ENCODE assay signal across 8 mouse cellular contexts in the genomic region with DNA sequence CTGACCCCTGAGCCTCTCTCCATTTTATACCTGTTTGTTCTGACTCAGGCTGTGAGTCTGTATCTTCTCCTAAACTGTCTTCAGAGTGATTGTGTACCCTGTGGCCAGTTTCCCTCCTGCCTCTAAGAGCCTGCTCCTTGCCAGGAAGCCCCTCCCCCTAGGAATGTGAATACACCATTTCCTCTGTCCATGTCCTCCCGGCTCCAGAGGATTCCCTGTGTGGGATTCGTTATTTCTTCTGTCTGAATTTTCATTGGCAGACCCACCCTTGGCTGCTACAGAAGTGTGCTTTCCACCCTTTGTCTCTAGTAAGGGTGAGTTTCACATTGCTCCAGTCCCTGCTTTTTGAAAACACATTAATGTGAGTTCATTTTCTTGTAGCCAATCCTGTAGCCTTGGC. TPM values are rescaled to one million over a fixed set of nuclear protein-coding genes. Genes with fewer than 3 reads are reported as not detected.
DNase-seq lines count a peak whose midpoint lies in the region; ATAC-seq and TF ChIP-seq lines count a peak whose summit lies in the region.

No protein-coding gene starts in this region.

- H3K27ac ChIP-seq in CH12.LX (ENCODE audit: insufficient read depth, low read depth): no peak overlapping the region
- peak overlapping the region; percentile 66; the same call in 1 of the 2 replicates for H3K27ac ChIP-seq in kidney, embryonic 14.5 days (ENCODE audit: low read depth, low read length)
- peak overlapping the region; percentile 46; the same call in 1 of the 2 replicates for H3K27ac ChIP-seq in midbrain, embryonic 15.5 days
- H3K27ac ChIP-seq in left cerebral cortex, adult 2 months: no peak overlapping the region; the same call in 1 of the 2 replicates

- no peaks in the 10 kb centered on the region for H3K79me2 ChIP-seq in CH12.LX (replicated peaks; ENCODE audit: control insufficient read depth, extremely low read depth, insufficient read depth, poor library complexity, severe bottlenecking)

- H3K4me3 ChIP-seq in CH12.LX (replicated peaks in 1 of 3; ENCODE audit: low read depth in 2 of 3, low read length in 2 of 3, poor library complexity in 1 of 3): no peak overlapping the region
- no peak overlapping the region for H3K4me3 ChIP-seq in kidney, embryonic 14.5 days (ENCODE audit: low read length)
- no peak overlapping the region for H3K4me3 ChIP-seq in midbrain, embryonic 15.5 days
- no peak overlapping the region for H3K4me3 ChIP-seq in left cerebral cortex, adult 2 months

- no peaks in the 10 kb centered on the region for H3K27me3 ChIP-seq in CH12.LX (replicated peaks)
- H3K27me3 ChIP-seq in kidney, embryonic 14.5 days (ENCODE audit: control insufficient read depth, insufficient read depth, low read length): no peaks in the 10 kb centered on the region
- no peaks in the 10 kb centered on the region for H3K27me3 ChIP-seq in midbrain, embryonic 15.5 days (replicated peaks)

- no peak for TF ChIP-seq CTCF in CH12.LX (conservative IDR thresholded peaks at IDR 0.05 in 1 of 2, IDR thresholded peaks at IDR 0.05 in 1 of 2; ENCODE audit: low read depth in 2 of 2, low read length in 2 of 2)
- TF ChIP-seq CTCF in left cerebral cortex, adult 2 months (IDR thresholded peaks at IDR 0.05): no peak

- H3K36me3 ChIP-seq in CH12.LX (replicated peaks in 1 of 2; ENCODE audit: control insufficient read depth in 1 of 2, insufficient read depth in 1 of 2, low read length in 1 of 2): peaks cover 0 to 38% of the 10 kb centered on the region in 2 experiments
- no peaks in the 10 kb centered on the region for H3K36me3 ChIP-seq in kidney, embryonic 14.5 days (ENCODE audit: control insufficient read depth, insufficient read depth, low read length)
- no peaks in the 10 kb centered on the region for H3K36me3 ChIP-seq in midbrain, embryonic 15.5 days (replicated peaks)

- TF ChIP-seq EP300 in CH12.LX (IDR thresholded peaks at IDR 0.05; ENCODE audit: low read length): no peak

- H3K4me1 ChIP-seq in CH12.LX (ENCODE audit: control insufficient read depth in 1 of 2, insufficient read depth in 2 of 2): peaks cover 34 to 50% of the 10 kb centered on the region in 2 experiments
- H3K4me1 ChIP-seq in kidney, embryonic 14.5 days (ENCODE audit: control insufficient read depth, insufficient read depth, low read length): peaks cover 33% of the 10 kb centered on the region
- peaks cover 8% of the 10 kb centered on the region for H3K4me1 ChIP-seq in midbrain, embryonic 15.5 days

- in situ Hi-C loops in CH12.LX (cut with MboI; ENCODE audit: low pct_ligation_motif_present, low pct_unique_long_range_greater_than_20kb, low sequenced_read_pairs): no loop called here

- 2% methylated on average over 2 of the region's 2 CpGs for WGBS in kidney, embryonic 14.5 days
- WGBS in midbrain, embryonic 15.5 days: 14% methylated on average over 2 of the region's 2 CpGs

- ATAC-seq in kidney, embryonic 14.5 days (ENCODE audit: low FRiP score, low TSS enrichment): peak; percentile 73; the same call in 1 of the 2 replicates
- ATAC-seq in midbrain, embryonic 15.5 days (replicated peaks): no peak

- no peak for TF ChIP-seq POLR2A in CH12.LX (IDR thresholded peaks at IDR 0.05; ENCODE audit: low read depth, low read length)

- dilution Hi-C loops in CH12.LX (cut with MboI; ENCODE audit: extremely low pct_ligation_motif_present, extremely low pct_unique_long_range_greater_than_20kb, low sequenced_read_pairs): no loop called here

- H3K9me3 ChIP-seq in CH12.LX (replicated peaks; ENCODE audit: low read length): no peaks in the 10 kb centered on the region
- no peaks in the 10 kb centered on the region for H3K9me3 ChIP-seq in kidney, embryonic 14.5 days (ENCODE audit: control insufficient read depth, low read length)
- no peaks in the 10 kb centered on the region for H3K9me3 ChIP-seq in midbrain, embryonic 15.5 days

- TF ChIP-seq RAD21 in CH12.LX (IDR thresholded peaks at IDR 0.05; ENCODE audit: low read depth, low read length): no peak

- peak overlapping the region; percentile 37 for H3K4me2 ChIP-seq in CH12.LX (ENCODE audit: insufficient read depth, low read depth, poor library complexity, severe bottlenecking)
- no peak overlapping the region for H3K4me2 ChIP-seq in kidney, embryonic 14.5 days (replicated peaks; ENCODE audit: low read depth, low read length)
- no peak overlapping the region for H3K4me2 ChIP-seq in midbrain, embryonic 15.5 days

- intact Hi-C loops in left cerebral cortex, adult 2 months (cut with DNase I): no loop called here

- peak overlapping the region; percentile 6; the same call in 1 of the 2 replicates for H3K9ac ChIP-seq in CH12.LX (ENCODE audit: insufficient read depth, low read depth)
- H3K9ac ChIP-seq in kidney, embryonic 14.5 days (ENCODE audit: low read depth, low read length): no peak overlapping the region
- H3K9ac ChIP-seq in midbrain, embryonic 15.5 days: no peak overlapping the region

- DNase-seq in CH12.LX (ENCODE audit: extremely low read depth) (no peak), R1 (ENCODE audit: low read depth, low spot score) (peak; percentile 67)
- DNase-seq in heart, adult 18-20 months: peak; percentile 68 to 82
- DNase-seq in left cerebral cortex, adult 9 months (ENCODE audit: low spot score in 2 of 2): no peak
- DNase-seq in left cerebral cortex, adult 2 months (ENCODE audit: extremely low spot score in 1 of 2, low spot score in 2 of 2): no peak
- DNase-seq in cerebellum, adult 11-12 months: no peak

TF ChIP-seq in CH12.LX, 34 proteins besides CTCF, POLR2A, EP300 and RAD21:
- TF ChIP-seq JUN (IDR thresholded peaks at IDR 0.05; ENCODE audit: insufficient read depth, low read depth, low read length) (no peak), ETS1 (conservative IDR thresholded peaks at IDR 0.05; ENCODE audit: low read depth, low read length) (no peak), ZMIZ1 (IDR thresholded peaks at IDR 0.05; ENCODE audit: low read depth, low read length) (no peak), CHD2 (IDR thresholded peaks at IDR 0.05; ENCODE audit: low read length) (no peak), USF1 (IDR thresholded peaks at IDR 0.05; ENCODE audit: low read depth, low read length) (no peak), RCOR1 (conservative IDR thresholded peaks at IDR 0.05; ENCODE audit: low read depth, low read length) (no peak), GABPA (IDR thresholded peaks at IDR 0.05; ENCODE audit: insufficient replicate concordance, low read depth, low read length) (no peak), PAX5 (IDR thresholded peaks at IDR 0.05; ENCODE audit: low read length) (no peak), MAZ (IDR thresholded peaks at IDR 0.05; ENCODE audit: low read depth, low read length) (no peak), ZC3H11A (IDR thresholded peaks at IDR 0.05; ENCODE audit: low read depth, low read length) (no peak), NRF1 (IDR thresholded peaks at IDR 0.05; ENCODE audit: low read depth, low read length) (no peak), UBTF (IDR thresholded peaks at IDR 0.05; ENCODE audit: low read depth, low read length) (no peak)

RNA-seq across cellular contexts. Expression of gene Hic1, which starts 35.4 kb away (rescaled TPM):
- total RNA-seq in CH12.LX (2012; rRNA removed) (6.4 and 9.6 TPM in 2 replicates), CH12.LX (2014; rRNA removed) (2.8 and 2.9 TPM in 2 replicates)
- polyA plus RNA-seq in CH12.LX (2012; ENCODE audit: insufficient read length, low read depth): 4.3 and 5.7 TPM in 2 replicates
- total RNA-seq in heart, adult 18-20 months (2021): 10 to 100 TPM in 1 of 2 experiments, 1 to 10 TPM in 1; 6.6 to 11.5 TPM
- polyA plus RNA-seq in kidney, embryonic 14.5 days (2014; fragmentation: Nextera tagmentation; extraction: Ambion mirVana): 16.9 and 26.6 TPM in 2 replicates
- 2.8 and 3.2 TPM in 2 replicates for polyA plus RNA-seq in midbrain, embryonic 15.5 days (2015; fragmentation: Nextera tagmentation; extraction: Ambion mirVana)
- 1 to 10 TPM; 3.3 to 3.9 TPM for total RNA-seq in left cerebral cortex, adult 2 months (2021)

RNA-seq across cellular contexts. Expression of gene Ovca2, which starts 44.7 kb away (rescaled TPM):
- total RNA-seq in CH12.LX (2012; rRNA removed) (20.7 and 28.4 TPM in 2 replicates), CH12.LX (2014; rRNA removed) (68.4 and 86.9 TPM in 2 replicates)
- polyA plus RNA-seq in CH12.LX (2012; ENCODE audit: insufficient read length, low read depth): 28.6 and 32.1 TPM in 2 replicates
- 1 to 10 TPM; 5.5 to 7.0 TPM for total RNA-seq in heart, adult 18-20 months (2021)
- polyA plus RNA-seq in kidney, embryonic 14.5 days (2014; fragmentation: Nextera tagmentation; extraction: Ambion mirVana): 33.3 and 33.4 TPM in 2 replicates
- polyA plus RNA-seq in midbrain, embryonic 15.5 days (2015; fragmentation: Nextera tagmentation; extraction: Ambion mirVana): 15.4 and 18.3 TPM in 2 replicates
- 10 to 100 TPM; 12.1 to 12.7 TPM for total RNA-seq in left cerebral cortex, adult 2 months (2021)

RNA-seq across cellular contexts. Expression of gene Dph1, which starts 57.1 kb away (rescaled TPM):
- total RNA-seq in CH12.LX (2012; rRNA removed) (47.7 and 50.6 TPM in 2 replicates), CH12.LX (2014; rRNA removed) (56.4 and 57.0 TPM in 2 replicates)
- polyA plus RNA-seq in CH12.LX (2012; ENCODE audit: insufficient read length, low read depth): 50.9 and 54.7 TPM in 2 replicates
- 1 to 10 TPM; 8.7 to 9.8 TPM for total RNA-seq in heart, adult 18-20 months (2021)
- 25.7 and 29.2 TPM in 2 replicates for polyA plus RNA-seq in kidney, embryonic 14.5 days (2014; fragmentation: Nextera tagmentation; extraction: Ambion mirVana)
- polyA plus RNA-seq in midbrain, embryonic 15.5 days (2015; fragmentation: Nextera tagmentation; extraction: Ambion mirVana): 13.1 and 14.0 TPM in 2 replicates
- 10 to 100 TPM; 27.9 to 28.9 TPM for total RNA-seq in left cerebral cortex, adult 2 months (2021)

RNA-seq across cellular contexts. Expression of gene Rtn4rl1, which starts 59.6 kb away (rescaled TPM):
- total RNA-seq in CH12.LX (2012; rRNA removed) (0.04 TPM in 2 replicates), CH12.LX (2014; rRNA removed) (0.08 TPM in 1 of 2 replicates, not detected in the other)
- 0.09 and 0.11 TPM in 2 replicates for polyA plus RNA-seq in CH12.LX (2012; ENCODE audit: insufficient read length, low read depth)
- total RNA-seq in heart, adult 18-20 months (2021): 1 to 10 TPM; 5.7 TPM
- 2.7 and 4.2 TPM in 2 replicates for polyA plus RNA-seq in kidney, embryonic 14.5 days (2014; fragmentation: Nextera tagmentation; extraction: Ambion mirVana)
- polyA plus RNA-seq in midbrain, embryonic 15.5 days (2015; fragmentation: Nextera tagmentation; extraction: Ambion mirVana): 15.7 and 18.3 TPM in 2 replicates
- total RNA-seq in left cerebral cortex, adult 2 months (2021): 10 to 100 TPM; 89.0 to 99.0 TPM

Comparison
In these comparisons a context has a peak if more than half of its experiments do, and no peak if none do; other contexts are left out.
1. DNase-seq: peak in R1 (single experiment) and heart, adult 18-20 months (2 of 2); none in CH12.LX (single experiment), left cerebral cortex, adult 9 months (0 of 2), left cerebral cortex, adult 2 months (0 of 2) and cerebellum, adult 11-12 months (single experiment).
2. H3K27ac ChIP-seq: peak in kidney, embryonic 14.5 days (single experiment) and midbrain, embryonic 15.5 days (single experiment); none in CH12.LX (single experiment) and left cerebral cortex, adult 2 months (single experiment).